Mouse (Mus musculus): ENCODE results near the gene Moxd1. TPM values are rescaled to one million over a fixed set of nuclear protein-coding genes. Genes with fewer than 3 reads are reported as not detected.
"Not testable (repeated sequence)": the region's sequence is repeated elsewhere in the genome, so short reads cannot be mapped to it uniquely, and the experiment has no call there.

Gene Moxd1
- polyA plus RNA-seq, 1 experiment = not detected

GRCm38 (mm10) chr10:24297792-24298191 lies 74.5 kb downstream of the Moxd1 start:
- no peak for TF ChIP-seq CTCF (IDR thresholded peaks at IDR 0.05; ENCODE audit: insufficient read depth, low read depth, low read length)
- no peak for TF ChIP-seq POLR2A (IDR thresholded peaks at IDR 0.05; ENCODE audit: insufficient read depth, low read depth, low read length)
- Histone ChIP-seq H3K4me3 (ENCODE audit: insufficient read depth, low read depth, low read length) (no peak overlapping the region), H3K4me1 (ENCODE audit: control insufficient read depth, insufficient read depth, low read length) (no peaks in the 10 kb centered on the region), H3K27ac (ENCODE audit: insufficient read depth, low read depth, low read length) (no peak overlapping the region)
- 0% methylated on average over 1 of the region's 1 CpGs for WGBS

GRCm38 (mm10) chr10:24298260-24299244 lies 75.2 kb downstream of the Moxd1 start:
- no peak overlapping the region for H3K4me3 ChIP-seq (ENCODE audit: insufficient read depth, low read depth, low read length)
- TF ChIP-seq POLR2A (IDR thresholded peaks at IDR 0.05; ENCODE audit: insufficient read depth, low read depth, low read length) (no peak), CTCF (IDR thresholded peaks at IDR 0.05; ENCODE audit: insufficient read depth, low read depth, low read length) (no peak)
- 43% methylated on average over 2 of the region's 2 CpGs for WGBS
- H3K4me1 ChIP-seq (ENCODE audit: control insufficient read depth, insufficient read depth, low read length) = no peaks in the 10 kb centered on the region
- no peak overlapping the region for H3K27ac ChIP-seq (ENCODE audit: insufficient read depth, low read depth, low read length)

DNA sequence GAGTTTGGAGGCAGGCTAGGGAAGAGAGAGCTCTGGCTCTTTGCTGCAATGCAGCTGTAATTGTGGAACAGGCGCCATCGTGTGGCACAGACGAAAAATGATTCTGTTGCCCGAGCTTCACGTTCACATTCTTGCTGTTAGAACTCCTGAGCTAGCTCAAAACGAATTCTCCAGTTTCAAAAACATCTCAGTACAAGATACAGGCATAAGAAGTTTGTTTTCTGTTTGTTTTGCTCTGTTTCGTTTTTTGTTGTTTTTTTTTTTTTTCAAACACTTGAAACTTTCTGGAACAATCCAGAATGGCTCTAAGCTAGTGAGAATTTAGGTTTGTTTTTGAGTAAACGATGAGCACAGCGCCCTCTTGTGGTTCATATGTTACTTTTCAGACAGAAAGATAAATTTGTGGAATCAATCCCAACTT lies 88.9 kb downstream of the Moxd1 start:
- H3K4me3 ChIP-seq (ENCODE audit: insufficient read depth, low read depth, low read length) = no peak overlapping the region
- 1% methylated on average over 9 of the region's 9 CpGs for WGBS

GRCm38 (mm10) chr10:24317126-24317836 lies 94.0 kb downstream of the Moxd1 start:
- no peak overlapping the region for H3K4me3 ChIP-seq (ENCODE audit: insufficient read depth, low read depth, low read length)
- TF ChIP-seq POLR2A (IDR thresholded peaks at IDR 0.05; ENCODE audit: insufficient read depth, low read depth, low read length) (no peak), CTCF (IDR thresholded peaks at IDR 0.05; ENCODE audit: insufficient read depth, low read depth, low read length) (no peak)
- 29% methylated on average over 19 of the region's 19 CpGs for WGBS

More for the DNA sequence above, 88.9 kb downstream of the Moxd1 start:
- peak; percentile 46 for TF ChIP-seq CTCF (IDR thresholded peaks at IDR 0.05; ENCODE audit: insufficient read depth, low read depth, low read length)
- TF ChIP-seq POLR2A (IDR thresholded peaks at IDR 0.05; ENCODE audit: insufficient read depth, low read depth, low read length) = no peak
- Histone ChIP-seq H3K27ac (ENCODE audit: insufficient read depth, low read depth, low read length) (no peak overlapping the region), H3K4me1 (ENCODE audit: control insufficient read depth, insufficient read depth, low read length) (peaks cover 2% of the 10 kb centered on the region)

DNA sequence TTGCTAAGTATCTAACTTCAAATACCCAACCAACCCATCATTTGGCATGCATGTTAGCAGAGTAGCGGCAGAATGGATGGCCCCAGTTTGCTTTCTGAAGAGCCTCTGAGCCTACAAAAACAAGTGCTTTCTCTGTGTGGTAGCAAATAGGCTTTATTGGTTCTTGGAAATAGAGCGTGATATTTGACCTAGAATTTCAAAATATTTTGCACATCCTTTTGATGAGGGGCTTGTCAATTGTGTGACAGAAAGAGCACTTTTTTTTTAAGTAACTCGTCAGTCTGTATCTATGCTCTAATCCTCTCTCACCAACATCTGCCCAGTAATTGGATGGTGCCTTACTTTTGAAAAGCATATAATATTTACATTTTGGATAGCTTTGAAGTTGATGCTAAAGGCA lies 97.0 kb downstream of the Moxd1 start:
- 89% methylated on average over 3 of the region's 3 CpGs for WGBS
- TF ChIP-seq CTCF (IDR thresholded peaks at IDR 0.05; ENCODE audit: insufficient read depth, low read depth, low read length) = no peak
- no peak for TF ChIP-seq POLR2A (IDR thresholded peaks at IDR 0.05; ENCODE audit: insufficient read depth, low read depth, low read length)
- Histone ChIP-seq H3K27ac (ENCODE audit: insufficient read depth, low read depth, low read length) (no peak overlapping the region), H3K4me3 (ENCODE audit: insufficient read depth, low read depth, low read length) (no peak overlapping the region), H3K4me1 (ENCODE audit: control insufficient read depth, insufficient read depth, low read length) (peaks cover 6% of the 10 kb centered on the region)

More at GRCm38 (mm10) chr10:24317126-24317836, 94.0 kb downstream of the Moxd1 start:
- peaks cover 6% of the 10 kb centered on the region for H3K4me1 ChIP-seq (ENCODE audit: control insufficient read depth, insufficient read depth, low read length)
- H3K27ac ChIP-seq (ENCODE audit: insufficient read depth, low read depth, low read length) = no peak overlapping the region

DNA sequence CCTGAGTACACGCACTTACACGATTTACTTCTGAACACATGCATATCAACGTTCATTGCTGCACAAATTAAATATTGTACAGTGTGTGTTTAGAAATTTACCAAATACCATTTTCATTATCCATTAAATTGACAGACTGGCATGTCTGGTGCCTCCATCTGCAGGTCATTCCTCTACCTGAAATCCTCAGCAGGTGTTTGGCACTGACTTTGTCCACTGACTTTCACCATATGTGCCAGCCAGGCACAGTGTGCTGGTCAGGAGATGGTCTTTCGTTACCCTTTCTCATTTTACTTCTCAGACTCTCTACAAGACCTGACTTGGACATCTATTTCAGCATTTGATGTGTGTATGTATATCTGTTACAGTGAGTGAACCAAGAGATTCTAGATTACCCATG lies 99.7 kb downstream of the Moxd1 start:
- WGBS = 92% methylated on average over 4 of the region's 4 CpGs
- H3K4me1 ChIP-seq (ENCODE audit: control insufficient read depth, insufficient read depth, low read length) = no peaks in the 10 kb centered on the region
- H3K27ac ChIP-seq (ENCODE audit: insufficient read depth, low read depth, low read length) = no peak overlapping the region
- TF ChIP-seq POLR2A (IDR thresholded peaks at IDR 0.05; ENCODE audit: insufficient read depth, low read depth, low read length) (no peak), CTCF (IDR thresholded peaks at IDR 0.05; ENCODE audit: insufficient read depth, low read depth, low read length) (no peak)
- no peak overlapping the region for H3K4me3 ChIP-seq (ENCODE audit: insufficient read depth, low read depth, low read length)

- not testable (repeated sequence) for H3K27ac ChIP-seq (ENCODE audit: insufficient read depth, low read depth, low read length); H3K4me1 ChIP-seq (ENCODE audit: control insufficient read depth, insufficient read depth, low read length); H3K4me3 ChIP-seq (ENCODE audit: insufficient read depth, low read depth, low read length)
- 65% methylated on average over 8 of the region's 8 CpGs for WGBS
These were observed 103.9 kb downstream of the Moxd1 start for GRCm38 (mm10) chr10:24327265-24327664.

DNA sequence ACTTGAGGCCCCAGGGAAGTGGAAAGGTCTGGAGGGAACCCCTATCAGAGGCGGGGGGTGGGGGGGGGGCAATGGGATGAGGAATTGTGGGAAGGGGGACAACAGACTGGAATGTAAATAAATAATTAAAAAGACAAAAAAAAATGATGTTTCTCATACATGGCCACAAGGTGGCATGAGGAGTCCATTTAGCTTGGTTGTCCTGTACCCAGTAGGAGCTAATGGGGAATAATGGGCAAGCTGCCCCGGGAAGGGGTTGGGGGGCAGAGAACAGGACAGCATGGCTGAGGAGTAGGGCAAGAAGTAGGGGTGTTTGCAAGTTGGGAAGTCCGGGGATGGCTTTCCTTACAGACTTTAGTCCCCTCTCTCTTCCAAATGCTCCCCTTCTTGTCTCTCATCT lies 109.5 kb downstream of the Moxd1 start:
- no peak for TF ChIP-seq CTCF (IDR thresholded peaks at IDR 0.05; ENCODE audit: insufficient read depth, low read depth, low read length)
- no peak for TF ChIP-seq POLR2A (IDR thresholded peaks at IDR 0.05; ENCODE audit: insufficient read depth, low read depth, low read length)
- Histone ChIP-seq H3K27ac (ENCODE audit: insufficient read depth, low read depth, low read length) (no peak overlapping the region), H3K4me1 (ENCODE audit: control insufficient read depth, insufficient read depth, low read length) (no peaks in the 10 kb centered on the region), H3K4me3 (ENCODE audit: insufficient read depth, low read depth, low read length) (no peak overlapping the region)
- 61% methylated on average over 3 of the region's 3 CpGs for WGBS

GRCm38 (mm10) chr10:24339593-24340143 lies 116.4 kb downstream of the Moxd1 start:
- H3K27ac ChIP-seq (ENCODE audit: insufficient read depth, low read depth, low read length) = no peak overlapping the region
- WGBS = 82% methylated on average over 10 of the region's 10 CpGs
- TF ChIP-seq CTCF (IDR thresholded peaks at IDR 0.05; ENCODE audit: insufficient read depth, low read depth, low read length) = no peak
- no peak for TF ChIP-seq POLR2A (IDR thresholded peaks at IDR 0.05; ENCODE audit: insufficient read depth, low read depth, low read length)
- H3K4me3 ChIP-seq (ENCODE audit: insufficient read depth, low read depth, low read length) = no peak overlapping the region
- H3K4me1 ChIP-seq (ENCODE audit: control insufficient read depth, insufficient read depth, low read length) = no peaks in the 10 kb centered on the region
